Mouse (Mus musculus) thymus, adult 2 months (tissue): Measurements from ENCODE around the gene Tbxas1. TPM values are rescaled to one million over a fixed set of nuclear protein-coding genes. Genes with fewer than 3 reads are reported as not detected.

ENCODE experiments used
- DNase-seq: peaks from one replicate; pipeline ENCODE4 v3.0.0; 2021
- H3K27ac ChIP-seq: fragments of 200-500 bp; 2 replicates; pipeline ENCODE4 v1.5.1; 2012; ENCODE audit warnings: low read length, control low read depth; ENCODE audit not compliant: control insufficient read depth, insufficient read depth
- H3K27me3 ChIP-seq: fragments of 200-500 bp; 2 replicates; pipeline ENCODE4 v1.6.1; 2012; ENCODE audit warnings: mild to moderate bottlenecking, low read length, moderate library complexity, mixed read lengths; ENCODE audit not compliant: control insufficient read depth, insufficient read depth
- H3K36me3 ChIP-seq: fragments of 200-500 bp; 2 replicates; pipeline ENCODE4 v1.6.1; 2012; ENCODE audit warnings: mild to moderate bottlenecking, low read length, moderate library complexity; ENCODE audit not compliant: control insufficient read depth, insufficient read depth
- H3K4me1 ChIP-seq: fragments of 200-500 bp; replicated peaks from 2 replicates; pipeline ENCODE4 v1.6.1; 2012; ENCODE audit warnings: low read length; ENCODE audit not compliant: control insufficient read depth, insufficient read depth
- H3K4me3 ChIP-seq: fragments of 200-500 bp; 2 replicates; pipeline ENCODE4 v1.5.1; 2012; ENCODE audit warnings: mild to moderate bottlenecking, low read length, control low read depth, moderate library complexity; ENCODE audit not compliant: control insufficient read depth, insufficient read depth
- CTCF ChIP-seq: fragments of 200-500 bp; IDR thresholded peaks from 2 replicates; pipeline ENCODE4 v1.5.1; 2012; ENCODE audit warnings: mild to moderate bottlenecking, control low read depth, low read length, moderate library complexity, borderline replicate concordance; ENCODE audit not compliant: control insufficient read depth, poor library complexity, insufficient read depth; ENCODE audit errors: extremely low read depth
- POLR2A ChIP-seq: fragments of 200-500 bp; IDR thresholded peaks from 2 replicates; pipeline ENCODE4 v1.6.1; 2012; ENCODE audit warnings: mild to moderate bottlenecking, low read length, control low read depth, moderate library complexity; ENCODE audit not compliant: control insufficient read depth, poor library complexity, insufficient read depth; ENCODE audit errors: extremely low read depth
- WGBS: fragments of 180-500 bp; shearing (Covaris S2); methylation state at CpG from one replicate; pipeline ENCODE4 v1.1.7; 2018; 5-methylcytosine and 5-hydroxymethylcytosine counted together
- polyA plus RNA-seq: library from polyadenylated mRNA; depleted of rRNA; stranded (reverse); fragments of >200 nt; gene quantifications from 2 replicates; pipeline ENCODE4 v1.2.3, GENCODE M21; 2012

The Tbxas1 gene
- polyA plus RNA-seq, 1 experiment, result 6.0 TPM

DNA sequence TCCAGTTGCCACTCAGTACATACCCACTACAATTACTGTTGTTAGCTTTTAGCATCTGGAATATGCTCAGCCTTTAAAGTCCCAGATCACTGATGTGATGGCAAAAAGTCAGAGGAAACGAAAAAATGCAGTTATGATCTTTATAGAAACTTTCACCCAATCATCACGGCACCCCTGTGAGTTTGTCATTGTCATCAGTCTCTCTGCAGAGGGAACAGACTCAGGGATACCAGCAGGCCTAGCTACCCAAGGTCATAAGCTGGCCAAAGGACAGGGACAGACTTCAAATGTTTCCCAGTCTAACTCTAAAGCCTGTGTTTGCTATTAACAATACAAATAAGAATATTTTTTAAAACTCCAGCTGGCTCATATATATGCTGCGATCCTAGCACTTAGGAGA, 33.7 kb upstream of the Tbxas1 start:
- Histone ChIP-seq H3K27me3 (no peaks in the 10 kb centered on the region), H3K27ac (no peak overlapping the region), H3K4me1 (no peaks in the 10 kb centered on the region), H3K4me3 (no peak overlapping the region), H3K36me3 (no peaks in the 10 kb centered on the region)
- 96% methylated on average over 3 of the region's 3 CpGs for WGBS
- TF ChIP-seq POLR2A (no peak), CTCF (no peak)
- no peak for DNase-seq

DNA sequence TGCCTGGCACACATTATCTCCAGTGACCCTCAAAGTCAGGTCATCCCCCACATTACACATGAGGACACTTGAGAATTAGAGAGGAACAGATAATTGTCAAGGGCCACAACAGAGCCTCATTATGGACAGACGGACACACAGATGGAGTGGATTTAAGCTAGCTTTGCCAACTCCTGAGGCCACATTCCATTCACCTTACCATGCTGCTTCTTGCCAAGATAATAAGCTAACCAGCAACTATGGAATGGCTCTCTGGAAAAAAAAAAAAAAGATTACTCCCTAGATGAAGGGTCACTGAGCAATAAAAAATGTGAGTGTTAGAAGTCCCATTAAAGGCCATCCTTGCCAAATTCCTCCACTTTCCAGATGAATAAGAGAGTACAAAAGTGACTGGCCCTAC, 30.1 kb upstream of the Tbxas1 start:
- H3K4me3 ChIP-seq, result no peak overlapping the region
- no peaks in the 10 kb centered on the region for H3K36me3 ChIP-seq
- no peak for DNase-seq
- no peaks in the 10 kb centered on the region for H3K27me3 ChIP-seq
- no peak overlapping the region for H3K27ac ChIP-seq
- TF ChIP-seq CTCF (no peak), POLR2A (no peak)
- WGBS, result 95% methylated on average over 1 of the region's 1 CpGs
- no peaks in the 10 kb centered on the region; the same call in 1 of the 2 replicates for H3K4me1 ChIP-seq

DNA sequence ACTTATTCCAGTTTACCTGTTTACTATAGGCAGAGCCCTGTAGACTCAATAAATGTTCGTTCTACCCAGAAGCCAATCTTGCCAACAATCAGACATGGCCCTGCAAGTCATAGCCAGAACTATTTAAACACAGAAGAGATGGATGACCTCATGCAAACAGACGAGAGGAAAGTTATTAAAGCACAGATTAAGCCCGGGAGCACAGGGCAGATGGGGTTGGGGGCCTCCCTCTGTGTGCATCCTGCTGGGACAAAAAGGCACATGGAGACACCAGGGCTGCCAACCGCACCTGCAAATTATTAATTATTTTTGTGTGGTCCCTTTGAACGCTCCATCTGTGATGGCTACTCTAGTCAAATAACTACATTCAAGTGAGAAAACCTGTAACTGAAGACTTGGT, 29.3 kb upstream of the Tbxas1 start:
- TF ChIP-seq POLR2A, result no peak
- TF ChIP-seq CTCF, result no peak
- H3K27ac ChIP-seq, result no peak overlapping the region
- no peaks in the 10 kb centered on the region for H3K36me3 ChIP-seq
- H3K4me3 ChIP-seq, result no peak overlapping the region
- DNase-seq, result no peak
- 93% methylated on average over 5 of the region's 5 CpGs for WGBS
- no peaks in the 10 kb centered on the region for H3K27me3 ChIP-seq
- H3K4me1 ChIP-seq, result no peaks in the 10 kb centered on the region; the same call in 1 of the 2 replicates

DNA sequence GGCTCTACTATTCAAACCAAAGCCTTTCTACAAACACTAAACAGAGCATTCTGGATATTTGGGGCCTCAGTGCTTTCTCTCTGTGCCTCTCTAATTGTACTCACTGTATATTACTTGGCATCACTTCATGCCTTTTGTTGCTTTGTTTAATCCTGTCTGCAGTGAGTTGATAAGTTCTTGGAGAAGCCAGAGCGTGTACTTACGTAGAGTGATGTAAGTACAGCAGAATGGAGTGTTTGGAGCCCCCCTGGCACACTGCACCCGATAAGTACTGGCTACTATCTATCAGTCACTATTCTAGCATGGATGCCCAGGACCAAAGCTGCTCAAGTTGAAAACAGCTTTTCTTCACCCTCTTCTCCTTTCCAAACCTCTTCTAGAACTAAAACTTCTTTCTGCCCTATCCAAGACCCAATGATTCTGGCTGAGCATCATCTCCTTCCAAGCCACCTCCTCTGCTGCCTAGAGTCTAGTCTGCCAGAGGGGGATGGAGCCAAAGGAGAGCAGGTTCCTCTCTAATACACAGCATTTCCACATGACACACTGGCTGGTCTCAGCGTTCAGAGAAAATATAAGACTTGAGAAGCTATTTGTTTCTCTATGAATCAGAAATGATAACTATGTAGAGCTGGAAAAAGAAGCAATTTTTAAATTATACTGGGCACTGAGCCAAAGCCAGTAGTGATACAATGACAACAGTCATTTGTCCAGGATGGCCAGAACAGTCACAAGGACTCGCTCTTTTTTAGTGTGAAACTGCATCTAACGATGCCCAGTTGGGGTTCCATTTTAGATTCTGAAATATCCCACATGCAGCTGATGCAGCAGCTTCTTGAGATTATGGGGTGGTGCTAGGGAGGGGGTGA, 28.6 kb upstream of the Tbxas1 start:
- TF ChIP-seq POLR2A, result no peak
- no peak for TF ChIP-seq CTCF
- 93% methylated on average over 6 of the region's 6 CpGs for WGBS
- no peak overlapping the region for H3K27ac ChIP-seq

DNA sequence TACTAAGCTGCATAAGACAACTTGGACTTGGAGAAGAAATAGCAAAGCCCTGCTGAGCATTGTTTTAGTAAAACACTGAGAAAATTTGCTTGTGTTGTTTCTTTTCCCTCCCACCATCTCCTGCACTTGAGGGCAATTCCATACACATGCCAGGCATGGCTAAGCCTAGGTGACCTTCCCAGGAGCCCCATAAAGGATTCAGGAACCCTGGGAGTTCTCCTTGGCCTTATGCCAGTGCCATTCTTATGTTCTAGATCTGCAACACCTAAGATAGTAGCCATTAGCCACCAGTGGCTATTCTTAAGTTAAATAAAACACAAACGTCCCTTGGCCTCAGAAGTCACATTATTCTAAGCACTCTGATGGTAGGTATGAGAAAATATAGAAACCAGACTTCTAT, 27.8 kb upstream of the Tbxas1 start:
- Histone ChIP-seq H3K4me3 (no peak overlapping the region), H3K36me3 (no peaks in the 10 kb centered on the region), H3K4me1 (no peaks in the 10 kb centered on the region; the same call in 1 of the 2 replicates), H3K27me3 (no peaks in the 10 kb centered on the region), H3K27ac (no peak overlapping the region)
- 84% methylated on average over 1 of the region's 1 CpGs for WGBS
- no peak for TF ChIP-seq POLR2A
- no peak for TF ChIP-seq CTCF
- DNase-seq, result no peak

More for the DNA sequence above, 28.6 kb upstream of the Tbxas1 start:
- Histone ChIP-seq H3K27me3 (no peaks in the 10 kb centered on the region), H3K4me1 (no peaks in the 10 kb centered on the region; the same call in 1 of the 2 replicates), H3K4me3 (no peak overlapping the region), H3K36me3 (no peaks in the 10 kb centered on the region)
- DNase-seq, result no peak

DNA sequence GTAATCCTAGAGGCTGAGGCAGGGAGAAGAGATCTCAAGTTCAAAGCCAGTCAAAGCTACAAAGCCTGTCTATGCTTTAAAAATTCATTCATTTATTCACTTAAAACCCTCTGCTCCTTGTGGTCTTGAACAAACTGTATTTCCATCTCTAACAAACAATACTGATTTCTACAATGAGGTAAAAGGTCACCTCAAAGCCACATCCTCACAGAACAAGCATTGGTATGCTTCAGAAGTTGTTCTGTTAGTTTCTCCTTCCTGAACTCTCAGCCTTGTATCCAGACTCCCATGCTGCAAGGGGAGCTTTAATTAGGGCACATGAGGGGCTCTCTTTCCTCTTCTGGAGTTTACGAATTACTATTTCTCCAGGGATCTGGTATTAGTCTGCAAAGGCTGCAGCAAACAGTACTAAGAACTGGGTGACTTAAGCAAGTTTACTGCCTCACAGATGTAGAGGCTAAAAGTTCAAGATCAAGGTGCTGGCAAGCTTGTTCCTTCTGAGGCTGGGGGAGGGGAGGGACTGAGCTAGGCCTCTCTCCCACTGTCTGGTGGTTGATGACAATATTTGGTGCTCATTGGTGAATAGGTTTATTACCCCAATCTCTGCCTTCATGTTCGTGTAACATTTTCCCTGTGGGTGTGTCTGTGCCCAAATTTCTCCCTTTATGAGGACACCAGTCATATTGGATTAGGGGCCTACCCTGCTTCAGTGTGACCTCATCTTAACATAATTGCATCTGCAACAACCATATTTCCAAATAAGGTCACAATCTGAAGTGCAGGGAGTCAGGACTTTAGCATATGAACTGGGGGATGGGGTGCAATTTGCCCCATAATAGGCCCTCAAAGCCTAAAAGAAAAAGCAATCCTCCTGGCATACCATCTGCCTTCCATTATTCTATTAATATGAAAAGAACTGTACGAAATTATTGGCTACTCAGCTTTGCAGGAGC, 27.0 kb upstream of the Tbxas1 start:
- H3K4me1 ChIP-seq, result no peaks in the 10 kb centered on the region; the same call in 1 of the 2 replicates
- 83% methylated on average over 3 of the region's 3 CpGs for WGBS
- no peaks in the 10 kb centered on the region for H3K36me3 ChIP-seq
- no peaks in the 10 kb centered on the region for H3K27me3 ChIP-seq
- H3K27ac ChIP-seq, result no peak overlapping the region
- no peak overlapping the region for H3K4me3 ChIP-seq
- no peak for TF ChIP-seq POLR2A
- no peak for TF ChIP-seq CTCF
- peak; percentile 4 for DNase-seq
